In the genomic region with DNA sequence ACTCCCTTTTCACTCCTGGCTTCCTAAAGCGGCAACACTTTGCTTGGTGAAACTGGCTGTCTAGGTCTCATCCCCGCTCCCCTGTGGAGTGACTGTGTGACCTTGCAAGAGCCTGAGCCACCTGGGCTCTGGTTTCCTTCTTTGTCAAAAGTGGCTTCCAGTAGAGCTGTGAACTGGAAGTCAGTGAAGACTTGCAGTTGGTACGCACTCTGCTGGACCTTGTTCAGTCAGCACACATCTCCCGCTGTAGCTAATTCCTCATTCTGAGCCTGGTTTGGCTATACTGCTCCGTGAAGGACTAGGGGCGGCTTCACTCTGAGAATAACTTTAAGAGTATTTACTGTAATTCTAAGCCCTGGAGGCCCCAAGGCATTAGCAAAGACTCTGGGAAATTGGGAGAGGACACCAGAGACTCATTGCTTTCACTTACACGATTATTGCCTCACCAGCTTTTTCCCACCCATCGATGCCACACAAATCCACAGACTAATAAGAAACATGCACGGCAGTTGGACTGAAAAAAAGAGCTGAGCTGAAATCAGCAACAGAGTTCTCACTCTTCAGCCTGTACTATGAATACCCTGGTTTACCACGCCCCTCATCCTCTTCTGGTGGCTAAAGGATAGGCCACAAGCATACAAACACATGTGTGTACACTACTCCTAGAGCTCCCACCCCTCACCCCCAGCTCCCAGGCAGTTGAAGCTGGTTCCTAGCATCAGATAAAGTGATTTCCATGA, we compare ENCODE assay signal across 19 mouse cellular contexts.
A peak's percentile ranks its signal among the peaks of the same experiment; 100 is the strongest.
DNase-seq lines count a peak whose midpoint lies in the region; ATAC-seq lines count a peak whose summit lies in the region.
"Had no signal": no experiment of that assay in that cellular context is flagged by ENCODE, and none has a peak within 500 bp of the region (broad histone marks: within the 10 kb centered on the region; RNA-seq: fewer than 3 reads in every experiment).

No protein-coding gene starts in this region.

- DNase-seq in hindbrain, embryonic 10.5 days (ENCODE audit: low spot score), result peak; percentile 20
- DNase-seq in embryonic facial prominence, embryonic 11.5 days (ENCODE audit: low spot score), result peak; percentile 53
- DNase-seq in thymus, postnatal 36 days, result peak; percentile 67 to 74
- no peak for DNase-seq in urinary bladder, postnatal 14 days (ENCODE audit: low spot score)
- DNase-seq in layer of hippocampus, postnatal 10 days (ENCODE audit: low spot score in 2 of 2), result no peak
- DNase-seq in left cerebral cortex, postnatal 36 days (ENCODE audit: low spot score in 2 of 2), result no peak
- DNase-seq: adrenal gland, postnatal 25 days; cerebellum, adult 11-12 months; gastrocnemius, postnatal 25 days; heart, postnatal 10 days; kidney, postnatal 14 days; lung, postnatal 36 days; right cerebral cortex, adult 18-20 months had no signal

- H3K27me3 ChIP-seq in hindbrain, embryonic 10.5 days (ENCODE audit: insufficient read depth, poor library complexity, severe bottlenecking), result peaks cover 5% of the 10 kb centered on the region; the same call in 1 of the 2 replicates
- no peaks in the 10 kb centered on the region for H3K27me3 ChIP-seq in hindbrain, embryonic 16.5 days (replicated peaks; ENCODE audit: control insufficient read depth, insufficient read depth, low read length)
- H3K27me3 ChIP-seq in embryonic facial prominence, embryonic 11.5 days (ENCODE audit: control insufficient read depth, insufficient read depth, low read length), result no peaks in the 10 kb centered on the region
- H3K27me3 ChIP-seq in limb, embryonic 13.5 days, result no peaks in the 10 kb centered on the region
- H3K27me3 ChIP-seq: CH12.LX; liver, embryonic 15.5 days had no signal

- H3K9ac ChIP-seq in hindbrain, embryonic 16.5 days (ENCODE audit: low read depth, low read length), result no peak overlapping the region
- H3K9ac ChIP-seq in embryonic facial prominence, embryonic 11.5 days (replicated peaks; ENCODE audit: low read length), result no peak overlapping the region
- H3K9ac ChIP-seq in limb, embryonic 13.5 days, result no peak overlapping the region
- H3K9ac ChIP-seq: liver, embryonic 15.5 days had no signal

- no peak overlapping the region for H3K4me2 ChIP-seq in hindbrain, embryonic 16.5 days (ENCODE audit: low read length)
- H3K4me2 ChIP-seq in embryonic facial prominence, embryonic 11.5 days (ENCODE audit: low read depth, low read length), result no peak overlapping the region; the same call in 1 of the 2 replicates
- peak overlapping the region; percentile 17; the same call in 1 of the 2 replicates for H3K4me2 ChIP-seq in limb, embryonic 13.5 days (replicated peaks)
- H3K4me2 ChIP-seq: liver, embryonic 15.5 days had no signal

- no peak overlapping the region for H3K27ac ChIP-seq in hindbrain, embryonic 10.5 days
- no peak overlapping the region for H3K27ac ChIP-seq in hindbrain, embryonic 16.5 days (ENCODE audit: low read depth, low read length)
- H3K27ac ChIP-seq in embryonic facial prominence, embryonic 11.5 days (replicated peaks; ENCODE audit: low read depth, low read length), result no peak overlapping the region
- H3K27ac ChIP-seq in limb, embryonic 13.5 days, result 0 out of 2 replicates have a peak overlapping the region, but pooled peaks have one; percentile 28
- H3K27ac ChIP-seq: liver, embryonic 15.5 days had no signal

- intact Hi-C loops in left cerebral cortex, postnatal 36 days (cut with DNase I), result no loop called here

- peaks cover 5% of the 10 kb centered on the region for H3K4me1 ChIP-seq in hindbrain, embryonic 10.5 days (replicated peaks)
- H3K4me1 ChIP-seq in hindbrain, embryonic 16.5 days (ENCODE audit: control insufficient read depth, insufficient read depth, low read depth, low read length), result no peaks in the 10 kb centered on the region
- no peaks in the 10 kb centered on the region for H3K4me1 ChIP-seq in embryonic facial prominence, embryonic 11.5 days (ENCODE audit: control insufficient read depth, insufficient read depth, low read length)
- H3K4me1 ChIP-seq in limb, embryonic 13.5 days, result peaks cover 19% of the 10 kb centered on the region
- H3K4me1 ChIP-seq: liver, embryonic 15.5 days had no signal

- H3K9me3 ChIP-seq in hindbrain, embryonic 10.5 days, result no peaks in the 10 kb centered on the region
- H3K9me3 ChIP-seq in hindbrain, embryonic 16.5 days (ENCODE audit: control insufficient read depth, low read length), result no peaks in the 10 kb centered on the region
- no peaks in the 10 kb centered on the region for H3K9me3 ChIP-seq in embryonic facial prominence, embryonic 11.5 days (replicated peaks; ENCODE audit: control insufficient read depth, low read length)
- no peaks in the 10 kb centered on the region for H3K9me3 ChIP-seq in limb, embryonic 13.5 days
- H3K9me3 ChIP-seq: liver, embryonic 15.5 days had no signal

- H3K36me3 ChIP-seq in hindbrain, embryonic 10.5 days, result no peaks in the 10 kb centered on the region
- H3K36me3 ChIP-seq in hindbrain, embryonic 16.5 days (ENCODE audit: control insufficient read depth, insufficient read depth, low read length), result no peaks in the 10 kb centered on the region
- H3K36me3 ChIP-seq in embryonic facial prominence, embryonic 11.5 days (replicated peaks; ENCODE audit: control insufficient read depth, insufficient read depth, low read depth, low read length), result no peaks in the 10 kb centered on the region
- no peaks in the 10 kb centered on the region for H3K36me3 ChIP-seq in limb, embryonic 13.5 days
- H3K36me3 ChIP-seq: liver, embryonic 15.5 days had no signal

- no peak for ATAC-seq in hindbrain, embryonic 16.5 days
- no peak for ATAC-seq in embryonic facial prominence, embryonic 11.5 days (replicated peaks; ENCODE audit: insufficient number of reproducible peaks, low FRiP score, low TSS enrichment, low read depth)
- ATAC-seq in limb, embryonic 13.5 days (ENCODE audit: low FRiP score, low read depth), result peak; percentile 44
- ATAC-seq: forebrain, embryonic 16.5 days; intestine, postnatal 0 days had no signal

- H3K4me3 ChIP-seq in hindbrain, embryonic 10.5 days, result no peak overlapping the region
- no peak overlapping the region for H3K4me3 ChIP-seq in hindbrain, embryonic 16.5 days (ENCODE audit: low read length)
- H3K4me3 ChIP-seq in embryonic facial prominence, embryonic 11.5 days (ENCODE audit: low read depth, low read length), result no peak overlapping the region
- no peak overlapping the region for H3K4me3 ChIP-seq in limb, embryonic 13.5 days
- H3K4me3 ChIP-seq: liver, embryonic 15.5 days had no signal

- 67% methylated on average over 10 of the region's 10 CpGs for WGBS in hindbrain, embryonic 10.5 days
- WGBS in hindbrain, embryonic 16.5 days, result 72% methylated on average over 10 of the region's 10 CpGs
- WGBS in embryonic facial prominence, embryonic 11.5 days, result 52% methylated on average over 10 of the region's 10 CpGs
- WGBS in limb, embryonic 13.5 days, result 39% methylated on average over 10 of the region's 10 CpGs

Comparison
In these comparisons a context has a peak if more than half of its experiments do, and no peak if none do; other contexts are left out.
1. DNase-seq: peak in hindbrain, embryonic 10.5 days (single experiment), embryonic facial prominence, embryonic 11.5 days (single experiment) and thymus, postnatal 36 days (2 of 2); none in urinary bladder, postnatal 14 days (single experiment), layer of hippocampus, postnatal 10 days (0 of 2) and left cerebral cortex, postnatal 36 days (0 of 2).